Mouse (Mus musculus): Measurements from ENCODE around the gene Mcoln2.

GRCm38 (mm10) chr3:146142523-146142922 lies 7.1 kb upstream of the Mcoln2 start:
- TF ChIP-seq POLR2A (IDR thresholded peaks at IDR 0.05; ENCODE audit: borderline replicate concordance, extremely low read depth, low read depth, low read length): no peak
- TF ChIP-seq CTCF (IDR thresholded peaks at IDR 0.05; ENCODE audit: insufficient read depth, low read length): no peak

Data from lung, adult 2 months (tissue).